Mouse (Mus musculus): Measurements from ENCODE around the gene Med18.

DNA sequence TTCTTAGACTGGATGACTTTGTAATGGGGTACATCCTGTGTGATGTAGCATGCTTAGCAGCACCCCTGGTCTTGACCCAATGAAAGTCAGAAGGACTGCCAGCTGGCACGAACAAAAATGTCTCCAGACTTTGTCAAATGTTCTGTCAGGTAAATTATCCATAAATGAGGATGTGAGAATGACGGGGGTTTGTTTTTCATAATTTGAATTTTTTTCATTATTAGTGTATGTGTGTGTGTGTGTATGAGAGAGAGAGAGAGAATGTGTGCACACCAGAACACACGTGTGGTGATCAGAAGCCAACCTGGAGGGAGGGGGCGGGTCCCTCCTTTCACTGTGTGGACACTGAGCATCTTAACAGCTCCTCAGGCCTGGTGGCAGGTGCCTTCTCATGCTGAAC lies 20.5 kb upstream of the Med18 start:
- TF ChIP-seq CTCF (IDR thresholded peaks at IDR 0.05; ENCODE audit: insufficient read depth, low read depth, low read length), result no peak
- TF ChIP-seq POLR2A (IDR thresholded peaks at IDR 0.05; ENCODE audit: insufficient read depth, low read depth, low read length), result no peak
